Mouse (Mus musculus) heart, adult 2 months (tissue): ENCODE measurements at regions not wholly inside any gene's neighbourhood (a gene's known extent, or its start where the extent isn't known, plus 50 kb on each side); places are given as distances from the start of the nearest gene placed in this dataset.

Source experiments
- DNase-seq, 2 experiments: peaks; one replicate each; pipeline ENCODE4 v3.0.0; 2021
- H3K27ac ChIP-seq: fragments of 200-600 bp; 2 replicates; pipeline ENCODE4 v1.8.1; 2022
- H3K27me3 ChIP-seq: fragments of 200-500 bp; 2 replicates; pipeline ENCODE4 v1.6.1; 2012; ENCODE audit warnings: mild to moderate bottlenecking, low read length, inconsistent platforms, mixed read lengths; ENCODE audit not compliant: control insufficient read depth, insufficient read depth
- H3K36me3 ChIP-seq: fragments of 200-500 bp; 2 replicates; pipeline ENCODE4 v1.6.1; 2012; ENCODE audit warnings: low read length, inconsistent platforms; ENCODE audit not compliant: control insufficient read depth, insufficient read depth
- H3K4me1 ChIP-seq: fragments of 200-500 bp; 2 replicates; pipeline ENCODE4 v1.6.1; 2011; ENCODE audit warnings: low read length; ENCODE audit not compliant: control insufficient read depth, insufficient read depth
- H3K4me3 ChIP-seq: fragments of 200-600 bp; 2 replicates; pipeline ENCODE4 v1.8.1; 2022
- H3K79me2 ChIP-seq: fragments of 200-500 bp; replicated peaks from 2 replicates; pipeline ENCODE4 v1.6.1; 2012; ENCODE audit warnings: mild to moderate bottlenecking, inconsistent platforms, low read length, moderate library complexity, mixed read lengths; ENCODE audit not compliant: control insufficient read depth, insufficient read depth
- H3K9ac ChIP-seq: fragments of 200-500 bp; 2 replicates; pipeline ENCODE4 v1.6.1; 2012; ENCODE audit warnings: low read depth, mild to moderate bottlenecking, control low read depth, inconsistent platforms, low read length, mixed read lengths
- CTCF ChIP-seq: fragments of 200-600 bp; IDR thresholded peaks from 2 replicates; pipeline ENCODE4 v1.8.1; 2022; ENCODE audit warnings: antibody characterized with exemption, mild to moderate bottlenecking, moderate library complexity
- EP300 ChIP-seq: fragments of 200-500 bp; IDR thresholded peaks from 2 replicates; pipeline ENCODE4 v1.6.1; 2011; ENCODE audit warnings: low read depth, low read length, control low read depth; ENCODE audit not compliant: insufficient read depth
- POLR2A ChIP-seq: fragments of 200-500 bp; IDR thresholded peaks from 2 replicates; pipeline ENCODE4 v1.6.1; 2011; ENCODE audit warnings: mild to moderate bottlenecking, low read depth, low read length, control low read depth; ENCODE audit not compliant: insufficient read depth
- WGBS: fragments of 180-500 bp; shearing (Covaris S2); methylation state at CpG from one replicate; pipeline ENCODE4 v1.1.7; 2018; 5-methylcytosine and 5-hydroxymethylcytosine counted together
- intact Hi-C: fragments of 180-260 bp; cut with DNase I; formaldehyde crosslinking; loops from one replicate; pipeline ENCODE4 v1.15.1; 2025

GRCm38 (mm10) chr17:83963561-83963960, 115.8 kb upstream of the Haao start:
- peaks cover 18% of the 10 kb centered on the region for H3K4me1 ChIP-seq

GRCm38 (mm10) chr17:83962841-83963240, 115.1 kb upstream of the Haao start:
- no peak overlapping the region; the same call in 1 of the 2 replicates for H3K27ac ChIP-seq

More at GRCm38 (mm10) chr17:83963561-83963960, 115.8 kb upstream of the Haao start:
- no peak overlapping the region for H3K4me3 ChIP-seq
- no peaks in the 10 kb centered on the region for H3K79me2 ChIP-seq
- no peak for TF ChIP-seq CTCF
- TF ChIP-seq POLR2A, result no peak
- TF ChIP-seq EP300, result no peak
- no peak overlapping the region for H3K9ac ChIP-seq
- H3K27me3 ChIP-seq, result no peaks in the 10 kb centered on the region
- 88% methylated on average over 8 of the region's 8 CpGs for WGBS
- intact Hi-C loops, result loop anchor here (5.0 kb wide), 1 partner anchor 101 kb away; no protein-coding TSS in a partner anchor
- no peaks in the 10 kb centered on the region for H3K36me3 ChIP-seq
- no peak for DNase-seq
- H3K27ac ChIP-seq, result no peak overlapping the region

GRCm38 (mm10) chr17:83962126-83962525, 114.4 kb upstream of the Haao start:
- no peak overlapping the region; the same call in 1 of the 2 replicates for H3K27ac ChIP-seq
- WGBS, result 93% methylated on average over 6 of the region's 6 CpGs
- intact Hi-C loops, result loop anchor here (5.0 kb wide), 1 partner anchor 100 kb away; no protein-coding TSS in a partner anchor

More at GRCm38 (mm10) chr17:83962841-83963240, 115.1 kb upstream of the Haao start:
- H3K79me2 ChIP-seq, result no peaks in the 10 kb centered on the region
- peaks cover 24% of the 10 kb centered on the region for H3K4me1 ChIP-seq
- no peak overlapping the region for H3K9ac ChIP-seq
- no peaks in the 10 kb centered on the region for H3K36me3 ChIP-seq
- no peak overlapping the region for H3K4me3 ChIP-seq
- TF ChIP-seq EP300 (no peak), CTCF (no peak), POLR2A (no peak)
- DNase-seq, result no peak
- WGBS, result 60% methylated on average over 4 of the region's 4 CpGs
- intact Hi-C loops, result loop anchor here (5.0 kb wide), 1 partner anchor 101 kb away; no protein-coding TSS in a partner anchor
- H3K27me3 ChIP-seq, result no peaks in the 10 kb centered on the region

GRCm38 (mm10) chr17:83960821-83961220, 113.1 kb upstream of the Haao start:
- TF ChIP-seq EP300 (no peak), CTCF (no peak), POLR2A (no peak)
- intact Hi-C loops, result loop anchor here (5.0 kb wide), 1 partner anchor 99 kb away; no protein-coding TSS in a partner anchor
- H3K9ac ChIP-seq, result no peak overlapping the region
- no peak overlapping the region for H3K4me3 ChIP-seq
- DNase-seq, result no peak
- H3K27ac ChIP-seq, result peak overlapping the region; percentile 97
- H3K27me3 ChIP-seq, result no peaks in the 10 kb centered on the region
- no peaks in the 10 kb centered on the region for H3K36me3 ChIP-seq
- H3K4me1 ChIP-seq, result peaks cover 34% of the 10 kb centered on the region
- 59% methylated on average over 7 of the region's 7 CpGs for WGBS
- H3K79me2 ChIP-seq, result no peaks in the 10 kb centered on the region

More at GRCm38 (mm10) chr17:83962126-83962525, 114.4 kb upstream of the Haao start:
- no peaks in the 10 kb centered on the region for H3K79me2 ChIP-seq
- DNase-seq, result no peak
- H3K27me3 ChIP-seq, result no peaks in the 10 kb centered on the region
- no peak for TF ChIP-seq EP300
- TF ChIP-seq POLR2A, result no peak
- no peak for TF ChIP-seq CTCF
- H3K4me3 ChIP-seq, result no peak overlapping the region
- H3K9ac ChIP-seq, result no peak overlapping the region
- H3K36me3 ChIP-seq, result no peaks in the 10 kb centered on the region
- H3K4me1 ChIP-seq, result peaks cover 26% of the 10 kb centered on the region

GRCm38 (mm10) chr17:83960158-83960557, 112.4 kb upstream of the Haao start:
- Histone ChIP-seq H3K4me1 (peaks cover 38% of the 10 kb centered on the region), H3K9ac (no peak overlapping the region), H3K27ac (peak overlapping the region; percentile 97), H3K4me3 (no peak overlapping the region), H3K27me3 (no peaks in the 10 kb centered on the region), H3K36me3 (no peaks in the 10 kb centered on the region), H3K79me2 (no peaks in the 10 kb centered on the region)
- no peak for TF ChIP-seq CTCF
- TF ChIP-seq EP300, result no peak
- TF ChIP-seq POLR2A, result no peak
- intact Hi-C loops, result loop anchor here (5.0 kb wide), 1 partner anchor 98 kb away; no protein-coding TSS in a partner anchor
- WGBS, result 55% methylated on average over 3 of the region's 3 CpGs
- DNase-seq, result peak; percentile 46 to 60

GRCm38 (mm10) chr17:83959159-83959848, 111.5 kb upstream of the Haao start:
- intact Hi-C loops, result no loop called here

More at GRCm38 (mm10) chr17:83959159-83959848, 111.5 kb upstream of the Haao start:
- TF ChIP-seq EP300 (no peak), POLR2A (no peak)
- H3K4me3 ChIP-seq, result no peak overlapping the region
- no peaks in the 10 kb centered on the region for H3K27me3 ChIP-seq
- H3K4me1 ChIP-seq, result peaks cover 45% of the 10 kb centered on the region
- peak; percentile 45 to 47 for DNase-seq
- H3K27ac ChIP-seq, result peak overlapping the region; percentile 97
- no peak overlapping the region for H3K9ac ChIP-seq
- no peaks in the 10 kb centered on the region for H3K79me2 ChIP-seq
- 37% methylated on average over 9 of the region's 9 CpGs for WGBS
- no peaks in the 10 kb centered on the region for H3K36me3 ChIP-seq
